Mouse (Mus musculus): ENCODE results near the gene Ccl2. TPM values are rescaled to one million over a fixed set of nuclear protein-coding genes. Genes with fewer than 3 reads are reported as not detected.

Ccl2 gene
- polyA plus RNA-seq, 1 experiment, result 4.0 TPM

DNA sequence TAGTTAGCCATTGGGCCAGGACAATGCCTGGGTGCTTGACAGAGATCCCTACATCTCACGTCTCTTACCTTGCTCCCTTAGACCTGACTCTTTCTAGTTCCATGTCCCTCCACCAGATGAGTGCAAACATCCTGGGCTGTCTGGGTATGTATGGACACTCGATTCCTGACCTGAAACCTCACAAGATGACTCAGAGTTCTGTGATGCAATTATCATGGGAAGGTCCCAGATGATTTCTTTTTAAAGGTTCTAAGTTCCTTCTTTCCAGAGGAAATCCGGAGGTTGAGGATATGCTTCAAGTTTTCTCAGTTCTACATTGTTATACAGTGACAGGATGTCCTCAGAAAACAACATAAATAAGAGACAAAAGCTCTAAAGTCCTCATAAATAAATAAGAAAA, 45.5 kb downstream of the Ccl2 start:
- TF ChIP-seq POLR2A (IDR thresholded peaks at IDR 0.05; ENCODE audit: borderline replicate concordance, low read depth, low read length), result no peak
- no peak for TF ChIP-seq CTCF (IDR thresholded peaks at IDR 0.05; ENCODE audit: low read depth, low read length)
- H3K4me3 ChIP-seq (ENCODE audit: insufficient read depth, low read length), result no peak overlapping the region
- no peak overlapping the region for H3K27ac ChIP-seq (ENCODE audit: insufficient read depth, low read depth, low read length)
- H3K4me1 ChIP-seq (ENCODE audit: control insufficient read depth, insufficient read depth, low read length), result peaks cover 20% of the 10 kb centered on the region

GRCm38 (mm10) chr11:82084360-82084759, 49.0 kb downstream of the Ccl2 start:
- Histone ChIP-seq H3K27ac (ENCODE audit: insufficient read depth, low read depth, low read length) (no peak overlapping the region), H3K4me3 (ENCODE audit: insufficient read depth, low read length) (no peak overlapping the region), H3K4me1 (ENCODE audit: control insufficient read depth, insufficient read depth, low read length) (peaks cover 27% of the 10 kb centered on the region)
- TF ChIP-seq CTCF (IDR thresholded peaks at IDR 0.05; ENCODE audit: low read depth, low read length) (no peak), POLR2A (IDR thresholded peaks at IDR 0.05; ENCODE audit: borderline replicate concordance, low read depth, low read length) (no peak)

Other genes starting within 250 kb of the Ccl2 start
- gene 5530401A14Rik, start 174.9 kb upstream of the Ccl2 start, polyA plus RNA-seq (2012; ENCODE audit: insufficient read depth, insufficient read length, missing spikeins), result 0.15 TPM in 1 of 2 replicates, not detected in the other
- gene Asic2, start 67.1 kb upstream of the Ccl2 start, polyA plus RNA-seq (2012; ENCODE audit: insufficient read depth, insufficient read length, missing spikeins), result not detected in 2 replicates
- gene Gm17268, start 3.0 kb downstream of the Ccl2 start, polyA plus RNA-seq (2012; ENCODE audit: insufficient read depth, insufficient read length, missing spikeins), result not detected in 2 replicates
- gene Ccl7, start 10.1 kb downstream of the Ccl2 start, polyA plus RNA-seq (2012; ENCODE audit: insufficient read depth, insufficient read length, missing spikeins), result 1.9 and 2.0 TPM in 2 replicates
- not detected in 2 replicates for gene Ccl11, start 22.3 kb downstream of the Ccl2 start, polyA plus RNA-seq (2012; ENCODE audit: insufficient read depth, insufficient read length, missing spikeins)
- gene Ccl12, start 66.3 kb downstream of the Ccl2 start, polyA plus RNA-seq (2012; ENCODE audit: insufficient read depth, insufficient read length, missing spikeins), result 1.1 and 1.7 TPM in 2 replicates
- 1.9 TPM in 1 of 2 replicates, not detected in the other for gene Ccl8, start 79.6 kb downstream of the Ccl2 start, polyA plus RNA-seq (2012; ENCODE audit: insufficient read depth, insufficient read length, missing spikeins)

Data from bone marrow macrophage, adult 2 months (primary cell).